Mouse (Mus musculus) stomach, embryonic 14.5 days (tissue): Measurements from ENCODE around the gene Tpbg. TPM values are rescaled to one million over a fixed set of nuclear protein-coding genes. Genes with fewer than 3 reads are reported as not detected.

Experiments used
- ATAC-seq: fragments of 200-750 bp; cut with Nextera tagmentation; 2 replicates; pipeline ENCODE4 v1.8.0; 2017; ENCODE audit warnings: low read depth, moderate TSS enrichment; ENCODE audit not compliant: insufficient number of reproducible peaks, insufficient read depth, low FRiP score
- H3K27ac ChIP-seq: fragments of 300-500 bp; sonication (generic); 2 replicates; pipeline ENCODE4 v1.5.1; 2014; ENCODE audit warnings: mild to moderate bottlenecking, low read length, moderate library complexity, mixed read lengths
- H3K27me3 ChIP-seq: fragments of 300-500 bp; sonication (generic); 2 replicates; pipeline ENCODE4 v1.6.1; 2014; ENCODE audit warnings: low read length, control low read depth, mixed read lengths; ENCODE audit not compliant: control insufficient read depth, insufficient read depth
- H3K36me3 ChIP-seq: fragments of 300-500 bp; sonication (generic); 2 replicates; pipeline ENCODE4 v1.6.1; 2014; ENCODE audit warnings: mild to moderate bottlenecking, control low read depth, low read length, moderate library complexity, mixed read lengths; ENCODE audit not compliant: control insufficient read depth, insufficient read depth
- H3K4me1 ChIP-seq: fragments of 300-500 bp; sonication (generic); 2 replicates; pipeline ENCODE4 v1.6.1; 2014; ENCODE audit warnings: low read length, control low read depth, mixed read lengths; ENCODE audit not compliant: control insufficient read depth, insufficient read depth
- H3K4me2 ChIP-seq: fragments of 300-500 bp; sonication (generic); replicated peaks from 2 replicates; pipeline ENCODE4 v1.6.1; 2014; ENCODE audit warnings: low read depth, low read length, control low read depth
- H3K4me3 ChIP-seq: fragments of 300-500 bp; sonication (generic); 2 replicates; pipeline ENCODE4 v1.5.1; 2014; ENCODE audit warnings: low read depth, low read length, control low read depth
- H3K9ac ChIP-seq: fragments of 300-500 bp; sonication (generic); replicated peaks from 2 replicates; pipeline ENCODE4 v1.6.1; 2014; ENCODE audit warnings: low read depth, mild to moderate bottlenecking, control low read depth, low read length, moderate library complexity, mixed read lengths
- H3K9me3 ChIP-seq: fragments of 300-500 bp; sonication (generic); 2 replicates; pipeline ENCODE4 v1.6.1; 2016; ENCODE audit warnings: low read depth, low read length, control low read depth; ENCODE audit not compliant: control insufficient read depth
- WGBS: fragments of 180-500 bp; shearing (Covaris S2); extraction: QIAGEN DNeasy Blood & Tissue Kit; methylation state at CpG from one replicate; pipeline ENCODE4 v1.1.7; 2014; 5-methylcytosine and 5-hydroxymethylcytosine counted together
- polyA plus RNA-seq: library from polyadenylated mRNA; unstranded; fragments of >200 nt; fragmentation: Nextera tagmentation; extraction: Ambion mirVana; gene quantifications from 2 replicates; pipeline ENCODE4 v1.2.1, GENCODE M21; 2014

Gene Tpbg
- polyA plus RNA-seq, 1 experiment from 2014 or later, result 13.0 TPM

GRCm38 (mm10) chr9:85862562-85862961 is 20.4 kb downstream of the Tpbg start:
- Histone ChIP-seq H3K4me2 (no peak overlapping the region), H3K36me3 (no peaks in the 10 kb centered on the region), H3K27ac (no peak overlapping the region), H3K4me3 (no peak overlapping the region), H3K9ac (no peak overlapping the region), H3K4me1 (peaks cover 7% of the 10 kb centered on the region; the same call in 1 of the 2 replicates), H3K9me3 (no peaks in the 10 kb centered on the region), H3K27me3 (no peaks in the 10 kb centered on the region)
- ATAC-seq, result no peak
- 30% methylated on average over 6 of the region's 6 CpGs for WGBS

- Histone ChIP-seq H3K4me3 (no peak overlapping the region), H3K36me3 (no peaks in the 10 kb centered on the region), H3K4me1 (no peaks in the 10 kb centered on the region), H3K9ac (no peak overlapping the region), H3K27ac (no peak overlapping the region), H3K9me3 (no peaks in the 10 kb centered on the region), H3K27me3 (no peaks in the 10 kb centered on the region), H3K4me2 (no peak overlapping the region)
- ATAC-seq, result no peak
- 76% methylated on average over 7 of the region's 7 CpGs for WGBS
Observed at GRCm38 (mm10) chr9:85872908-85873307, 30.7 kb downstream of the Tpbg start.

DNA sequence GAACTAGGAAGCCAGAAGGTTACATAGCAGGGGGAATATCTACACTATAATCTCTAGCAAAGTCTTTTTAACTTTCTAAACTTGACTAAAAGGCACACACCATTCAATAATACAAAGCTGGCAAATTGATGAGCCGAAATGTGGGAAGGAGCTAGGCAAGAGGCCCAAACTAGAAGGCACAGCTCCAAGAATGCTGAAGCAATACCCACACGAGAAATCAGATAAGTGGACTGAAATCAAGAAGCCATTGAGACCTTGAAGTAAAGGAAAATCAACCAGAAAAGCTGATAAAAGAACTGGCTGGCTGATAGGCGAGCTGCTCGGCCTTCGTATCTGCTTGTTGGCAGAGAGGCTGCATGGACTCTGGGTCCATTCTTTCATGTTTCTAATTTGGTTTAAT is 51.5 kb downstream of the Tpbg start:
- Histone ChIP-seq H3K27me3 (no peaks in the 10 kb centered on the region), H3K36me3 (no peaks in the 10 kb centered on the region), H3K27ac (no peak overlapping the region), H3K4me3 (no peak overlapping the region), H3K9ac (no peak overlapping the region), H3K4me1 (no peaks in the 10 kb centered on the region), H3K4me2 (no peak overlapping the region), H3K9me3 (no peaks in the 10 kb centered on the region; the same call in 1 of the 2 replicates)
- ATAC-seq, result no peak
- WGBS, result 84% methylated on average over 5 of the region's 5 CpGs

Other genes starting within 250 kb of the Tpbg start
- gene Ibtk, start 93.0 kb upstream of the Tpbg start, polyA plus RNA-seq, result 46.1 and 48.6 TPM in 2 replicates